Mouse (Mus musculus) B cell, adult 2 months (primary cell): ENCODE results near the gene Olfr1057.
"Not testable (repeated sequence)": the region's sequence is repeated elsewhere in the genome, so short reads cannot be mapped to it uniquely, and the experiment has no call there.

Experiments used
- DNase-seq, 2 experiments: peaks; one replicate each; pipeline ENCODE4 v3.0.0; 2022

Olfr1057 gene

DNA sequence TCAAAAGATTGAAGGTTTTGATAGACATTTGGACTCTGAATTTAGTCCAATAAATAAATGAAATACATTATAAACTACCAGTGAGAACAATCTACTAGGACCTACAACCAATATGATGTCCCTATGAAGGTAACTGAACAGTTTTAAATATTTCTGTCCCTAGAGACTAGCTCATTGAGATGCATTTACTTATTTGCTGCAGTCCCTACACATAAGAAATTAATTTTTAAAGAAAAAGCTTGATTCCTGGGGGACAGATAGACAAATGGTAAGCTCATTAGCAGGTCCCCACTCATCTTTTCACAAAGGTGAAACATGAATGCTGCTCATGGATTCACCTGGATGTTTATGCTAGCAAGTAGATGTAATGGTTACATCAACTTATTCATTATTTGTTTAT lies at the start of gene Olfr1057:
TSS of gene Olfr1057 (minus strand) at position 101 of the 400 bp plus-strand sequence.
- no peak for DNase-seq

- not testable (repeated sequence) for DNase-seq
These were observed 48.5 kb upstream of the Olfr1057 start, which contains the start of gene Olfr1062 for GRCm38 (mm10) chr2:86426649-86427048. TSS of gene Olfr1062 (minus strand) at chr2:86426749.

DNA sequence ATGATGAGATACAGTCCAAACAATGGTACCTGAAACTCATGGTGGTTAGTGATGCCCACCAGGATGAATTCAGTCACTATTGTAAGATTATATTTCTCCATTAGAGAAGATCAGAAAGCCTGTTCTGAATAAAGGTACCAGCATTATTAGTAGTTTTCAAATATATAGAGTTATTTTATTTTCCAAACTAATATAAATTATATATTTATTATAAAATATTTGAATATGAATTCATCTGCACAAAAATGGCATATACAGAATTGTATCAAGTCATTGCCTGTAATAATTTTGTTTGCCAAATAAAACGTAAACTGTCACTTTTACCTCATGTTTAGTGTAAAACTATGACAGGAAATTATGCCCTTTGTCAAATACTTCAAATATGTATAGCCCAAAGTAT lies 35.8 kb upstream of the Olfr1057 start, which contains the start of gene Olfr1061:
TSS of gene Olfr1061 (minus strand) at position 101 of the 400 bp plus-strand sequence.
- no peak for DNase-seq

DNA sequence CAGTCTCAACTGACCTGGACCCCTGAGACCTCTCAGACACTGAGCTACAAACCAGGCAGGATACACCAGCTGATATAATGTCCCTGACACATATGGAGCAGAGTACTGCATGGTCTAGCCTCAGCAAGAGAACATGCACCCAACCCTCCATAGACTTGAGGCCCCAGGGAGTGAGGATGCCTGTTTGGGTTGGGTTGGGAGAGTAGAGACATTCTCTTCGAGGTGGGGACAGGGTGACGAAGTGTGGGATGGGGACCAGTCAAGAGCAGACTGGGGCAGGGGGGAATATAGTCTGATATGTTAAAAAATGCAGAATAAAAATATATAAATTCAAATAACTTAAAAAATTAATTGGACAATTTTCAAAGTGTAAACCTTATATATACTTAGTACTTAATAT lies 16.9 kb upstream of the Olfr1057 start:
- DNase-seq = no peak

- DNase-seq = not testable (repeated sequence)
These were observed 10.3 kb upstream of the Olfr1057 start, which contains the start of gene Olfr1058 for GRCm38 (mm10) chr2:86388461-86388860. TSS of gene Olfr1058 (minus strand) at chr2:86388561.

GRCm38 (mm10) chr2:86366342-86366741 lies 11.9 kb downstream of the Olfr1057 start:
- DNase-seq = not testable (repeated sequence)

DNA sequence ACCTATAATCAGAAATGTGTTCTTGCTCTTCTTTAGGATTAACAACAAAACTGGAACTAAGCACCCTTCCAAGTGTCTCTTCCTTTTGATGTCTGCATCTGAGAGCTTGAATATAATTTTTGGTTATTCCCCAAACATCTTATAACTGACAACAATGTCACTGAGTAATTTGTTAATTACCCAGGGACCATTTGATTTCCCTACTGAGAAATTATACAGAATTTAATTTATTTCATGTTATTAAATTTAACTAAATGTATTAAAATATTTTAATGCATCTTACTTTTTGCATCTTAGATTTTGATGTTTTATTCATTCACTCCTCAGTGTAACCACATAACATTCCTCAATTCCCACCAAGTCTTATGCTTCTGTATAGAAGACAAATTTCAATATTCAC lies 15.8 kb downstream of the Olfr1057 start, which contains the start of gene Olfr1056:
TSS of gene Olfr1056 (minus strand) at position 101 of the 400 bp plus-strand sequence.
- no peak for DNase-seq

DNA sequence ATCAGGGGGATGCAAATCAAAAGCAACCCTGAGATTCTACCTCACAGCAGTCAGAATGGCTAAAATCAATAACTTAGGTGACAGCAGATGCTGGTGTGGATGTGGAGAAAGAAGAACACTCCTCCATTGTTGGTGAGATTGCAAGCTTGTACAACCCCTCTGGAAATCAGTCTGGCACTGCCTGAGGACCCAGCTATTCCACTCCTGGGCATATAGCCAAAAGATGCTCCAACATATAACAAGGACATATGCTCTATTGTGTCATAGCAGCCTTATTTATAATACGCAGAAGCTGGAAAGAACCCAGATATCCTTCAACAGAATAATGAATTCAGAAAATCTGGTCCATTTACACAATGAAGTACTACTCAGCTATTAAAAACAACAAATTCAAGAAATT lies 26.4 kb downstream of the Olfr1057 start:
- not testable (repeated sequence) for DNase-seq

- DNase-seq = no peak
These were observed 28.0 kb downstream of the Olfr1057 start, which contains the start of gene Olfr1055 for GRCm38 (mm10) chr2:86350184-86350583. TSS of gene Olfr1055 (minus strand) at chr2:86350284.

GRCm38 (mm10) chr2:86335333-86335732 lies 42.9 kb downstream of the Olfr1057 start, which contains the start of gene Olfr1054:
TSS of gene Olfr1054 (minus strand) at chr2:86335433.
- no peak for DNase-seq
